Mouse (Mus musculus) heart, adult 2 months (tissue): Measurements from ENCODE around the gene Pdcl2. TPM values are rescaled to one million over a fixed set of nuclear protein-coding genes. Genes with fewer than 3 reads are reported as not detected.

Experiments used
- DNase-seq, 2 experiments: peaks; one replicate each; pipeline ENCODE4 v3.0.0; 2021
- H3K27ac ChIP-seq: fragments of 200-600 bp; 2 replicates; pipeline ENCODE4 v1.8.1; 2022
- H3K27me3 ChIP-seq: fragments of 200-500 bp; 2 replicates; pipeline ENCODE4 v1.6.1; 2012; ENCODE audit warnings: mild to moderate bottlenecking, low read length, inconsistent platforms, mixed read lengths; ENCODE audit not compliant: control insufficient read depth, insufficient read depth
- H3K36me3 ChIP-seq: fragments of 200-500 bp; 2 replicates; pipeline ENCODE4 v1.6.1; 2012; ENCODE audit warnings: low read length, inconsistent platforms; ENCODE audit not compliant: control insufficient read depth, insufficient read depth
- H3K4me1 ChIP-seq: fragments of 200-500 bp; 2 replicates; pipeline ENCODE4 v1.6.1; 2011; ENCODE audit warnings: low read length; ENCODE audit not compliant: control insufficient read depth, insufficient read depth
- H3K4me3 ChIP-seq: fragments of 200-600 bp; 2 replicates; pipeline ENCODE4 v1.8.1; 2022
- H3K79me2 ChIP-seq: fragments of 200-500 bp; replicated peaks from 2 replicates; pipeline ENCODE4 v1.6.1; 2012; ENCODE audit warnings: mild to moderate bottlenecking, inconsistent platforms, low read length, moderate library complexity, mixed read lengths; ENCODE audit not compliant: control insufficient read depth, insufficient read depth
- H3K9ac ChIP-seq: fragments of 200-500 bp; 2 replicates; pipeline ENCODE4 v1.6.1; 2012; ENCODE audit warnings: low read depth, mild to moderate bottlenecking, control low read depth, inconsistent platforms, low read length, mixed read lengths
- CTCF ChIP-seq: fragments of 200-600 bp; IDR thresholded peaks from 2 replicates; pipeline ENCODE4 v1.8.1; 2022; ENCODE audit warnings: antibody characterized with exemption, mild to moderate bottlenecking, moderate library complexity
- EP300 ChIP-seq: fragments of 200-500 bp; IDR thresholded peaks from 2 replicates; pipeline ENCODE4 v1.6.1; 2011; ENCODE audit warnings: low read depth, low read length, control low read depth; ENCODE audit not compliant: insufficient read depth
- POLR2A ChIP-seq: fragments of 200-500 bp; IDR thresholded peaks from 2 replicates; pipeline ENCODE4 v1.6.1; 2011; ENCODE audit warnings: mild to moderate bottlenecking, low read depth, low read length, control low read depth; ENCODE audit not compliant: insufficient read depth
- WGBS: fragments of 180-500 bp; shearing (Covaris S2); methylation state at CpG from one replicate; pipeline ENCODE4 v1.1.7; 2018; 5-methylcytosine and 5-hydroxymethylcytosine counted together
- intact Hi-C: fragments of 180-260 bp; cut with DNase I; formaldehyde crosslinking; loops from one replicate; pipeline ENCODE4 v1.15.1; 2025
- polyA plus RNA-seq: library from polyadenylated mRNA; depleted of rRNA; stranded (reverse); fragments of >200 nt; gene quantifications from 2 replicates; pipeline ENCODE4 v1.2.3, GENCODE M21; 2012
- total RNA-seq, 2 experiments: library from RNA; stranded (reverse); gene quantifications; 2 replicates each; pipeline ENCODE4 v1.2.3; 2021

Gene Pdcl2
- total and polyA plus RNA-seq, 3 experiments, result not detected

- Histone ChIP-seq H3K79me2 (no peaks in the 10 kb centered on the region), H3K27ac (no peak overlapping the region), H3K4me1 (no peaks in the 10 kb centered on the region), H3K4me3 (no peak overlapping the region), H3K9ac (no peak overlapping the region), H3K27me3 (peaks cover 6% of the 10 kb centered on the region), H3K36me3 (no peaks in the 10 kb centered on the region)
- DNase-seq, result no peak
- TF ChIP-seq POLR2A, result no peak
- peak; percentile 36 for TF ChIP-seq CTCF
- 95% methylated on average over 1 of the region's 1 CpGs for WGBS
- intact Hi-C loops, result no loop called here
These were observed 29.1 kb upstream of the Pdcl2 start for GRCm38 (mm10) chr5:76360057-76360456.

DNA sequence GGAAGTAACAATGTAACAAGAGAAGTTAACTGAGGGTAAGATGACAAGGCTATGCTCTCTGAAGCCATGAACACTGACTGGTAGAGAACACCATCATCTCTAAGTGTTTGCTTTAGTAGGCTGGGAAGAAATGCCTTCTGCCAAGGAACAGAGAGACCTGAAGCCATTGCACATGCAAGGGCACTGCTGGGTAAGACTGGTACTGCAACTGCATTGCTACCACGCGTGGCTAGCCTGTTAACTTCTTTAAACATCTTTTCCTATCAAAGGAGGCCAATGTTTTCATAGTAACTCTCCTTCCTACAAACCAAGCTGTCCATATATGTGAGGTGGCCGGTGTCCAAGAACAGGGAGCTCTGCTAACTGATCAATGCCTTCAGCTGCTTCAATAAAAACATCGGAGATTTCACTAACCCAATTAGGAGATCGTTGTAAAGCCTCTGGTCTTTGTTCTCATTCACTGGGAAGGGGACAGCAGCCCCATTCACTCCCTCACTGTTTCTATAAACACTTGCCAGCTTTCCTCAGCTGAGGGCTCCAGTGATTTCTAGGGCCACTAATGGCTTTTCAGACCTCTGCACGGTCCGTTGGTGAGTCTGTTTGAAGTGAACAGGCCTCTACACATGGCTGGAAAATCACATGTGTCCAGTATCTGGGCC lies 21.1 kb upstream of the Pdcl2 start:
- Histone ChIP-seq H3K79me2 (no peaks in the 10 kb centered on the region), H3K4me3 (no peak overlapping the region), H3K27me3 (no peaks in the 10 kb centered on the region), H3K4me1 (no peaks in the 10 kb centered on the region), H3K36me3 (no peaks in the 10 kb centered on the region), H3K9ac (no peak overlapping the region), H3K27ac (no peak overlapping the region)
- TF ChIP-seq EP300, result no peak
- WGBS, result 77% methylated on average over 7 of the region's 7 CpGs
- DNase-seq, result no peak
- intact Hi-C loops, result no loop called here

- H3K27me3 ChIP-seq, result no peaks in the 10 kb centered on the region
- no peaks in the 10 kb centered on the region for H3K79me2 ChIP-seq
- TF ChIP-seq POLR2A, result no peak
- no peak for TF ChIP-seq CTCF
- no peak for TF ChIP-seq EP300
- intact Hi-C loops, result no loop called here
- no peak overlapping the region for H3K27ac ChIP-seq
- no peak overlapping the region for H3K4me3 ChIP-seq
- no peak overlapping the region for H3K9ac ChIP-seq
- WGBS, result 73% methylated on average over 5 of the region's 5 CpGs
- H3K4me1 ChIP-seq, result no peaks in the 10 kb centered on the region
- no peak for DNase-seq
- no peaks in the 10 kb centered on the region for H3K36me3 ChIP-seq
These were observed 20.6 kb upstream of the Pdcl2 start for GRCm38 (mm10) chr5:76351537-76351936.

- WGBS, result 71% methylated on average over 2 of the region's 2 CpGs
- no peak for TF ChIP-seq EP300
- TF ChIP-seq CTCF, result no peak
- TF ChIP-seq POLR2A, result no peak
- intact Hi-C loops, result no loop called here
These were observed 15.2 kb upstream of the Pdcl2 start for GRCm38 (mm10) chr5:76346137-76346536.

GRCm38 (mm10) chr5:76340931-76341330 lies 10.0 kb upstream of the Pdcl2 start:
- Histone ChIP-seq H3K27ac (no peak overlapping the region), H3K27me3 (no peaks in the 10 kb centered on the region), H3K9ac (no peak overlapping the region), H3K4me3 (no peak overlapping the region), H3K36me3 (no peaks in the 10 kb centered on the region), H3K4me1 (no peaks in the 10 kb centered on the region), H3K79me2 (no peaks in the 10 kb centered on the region)
- TF ChIP-seq POLR2A (no peak), CTCF (no peak), EP300 (no peak)
- WGBS, result 76% methylated on average over 2 of the region's 2 CpGs
- no peak for DNase-seq
- intact Hi-C loops, result no loop called here

More at GRCm38 (mm10) chr5:76346137-76346536, 15.2 kb upstream of the Pdcl2 start:
- H3K27me3 ChIP-seq, result no peaks in the 10 kb centered on the region
- no peak overlapping the region for H3K27ac ChIP-seq
- no peak overlapping the region for H3K9ac ChIP-seq
- no peaks in the 10 kb centered on the region for H3K36me3 ChIP-seq
- H3K79me2 ChIP-seq, result no peaks in the 10 kb centered on the region
- H3K4me3 ChIP-seq, result no peak overlapping the region
- no peaks in the 10 kb centered on the region for H3K4me1 ChIP-seq
- DNase-seq, result no peak

DNA sequence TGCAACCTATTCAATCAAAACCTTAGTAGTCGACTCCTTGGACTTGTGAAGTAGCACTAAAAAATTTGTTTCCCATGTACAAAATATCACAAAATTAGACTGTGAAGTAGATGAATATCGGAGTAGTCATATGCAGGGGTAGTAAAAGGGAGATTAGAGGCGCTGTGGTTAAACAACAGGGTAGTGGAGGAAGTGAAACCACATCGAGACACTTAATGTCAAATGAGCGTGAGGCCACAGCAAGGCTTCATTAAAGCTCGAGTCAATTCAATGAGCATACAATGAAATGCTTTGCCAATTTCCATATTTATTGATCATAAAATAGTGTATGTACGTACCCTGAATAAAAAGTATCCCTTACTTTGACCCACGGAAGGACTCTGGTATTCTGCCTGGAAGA lies 6.1 kb upstream of the Pdcl2 start:
- no peak for TF ChIP-seq CTCF
- 80% methylated on average over 8 of the region's 8 CpGs for WGBS

More for the DNA sequence above, 6.1 kb upstream of the Pdcl2 start:
- H3K9ac ChIP-seq, result no peak overlapping the region
- no peaks in the 10 kb centered on the region for H3K79me2 ChIP-seq
- H3K36me3 ChIP-seq, result no peaks in the 10 kb centered on the region
- H3K27ac ChIP-seq, result no peak overlapping the region
- no peak for DNase-seq
- H3K4me3 ChIP-seq, result no peak overlapping the region
- H3K4me1 ChIP-seq, result no peaks in the 10 kb centered on the region
- intact Hi-C loops, result no loop called here
- no peaks in the 10 kb centered on the region for H3K27me3 ChIP-seq
